Mouse (Mus musculus) telencephalon, adult 2 months (tissue): ENCODE measurements around the gene N4bp1.

Experiments used
- DNase-seq: peaks from one replicate; pipeline ENCODE4 v3.0.0-alpha.2; 2011; ENCODE audit warnings: low read depth, low spot score

The N4bp1 gene

GRCm38 (mm10) chr8:86854686-86855085 lies 30.4 kb downstream of the N4bp1 start:
- no peak for DNase-seq

DNA sequence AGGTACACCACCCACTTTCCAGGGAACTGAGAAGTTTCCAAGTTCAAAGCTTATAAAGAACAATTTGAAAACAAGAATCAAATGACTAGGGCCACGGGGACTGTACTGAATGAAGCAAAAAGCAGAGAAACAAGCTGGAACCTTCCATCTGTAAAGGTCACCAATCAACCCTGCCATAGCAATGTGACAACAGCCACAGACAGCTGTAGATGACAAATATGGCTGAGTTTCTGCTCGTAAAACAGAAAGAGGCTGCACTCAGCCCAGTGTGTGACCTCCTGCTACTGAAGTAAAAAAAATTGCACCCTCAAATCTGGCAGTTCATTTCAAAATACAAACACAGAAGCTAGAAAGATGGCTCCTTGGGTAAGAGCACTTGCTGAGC lies 31.1 kb downstream of the N4bp1 start:
- no peak for DNase-seq

- DNase-seq, result no peak
Measured at GRCm38 (mm10) chr8:86853266-86853988, 31.6 kb downstream of the N4bp1 start.

- DNase-seq, result no peak
Measured at GRCm38 (mm10) chr8:86852491-86852890, 32.6 kb downstream of the N4bp1 start.

DNA sequence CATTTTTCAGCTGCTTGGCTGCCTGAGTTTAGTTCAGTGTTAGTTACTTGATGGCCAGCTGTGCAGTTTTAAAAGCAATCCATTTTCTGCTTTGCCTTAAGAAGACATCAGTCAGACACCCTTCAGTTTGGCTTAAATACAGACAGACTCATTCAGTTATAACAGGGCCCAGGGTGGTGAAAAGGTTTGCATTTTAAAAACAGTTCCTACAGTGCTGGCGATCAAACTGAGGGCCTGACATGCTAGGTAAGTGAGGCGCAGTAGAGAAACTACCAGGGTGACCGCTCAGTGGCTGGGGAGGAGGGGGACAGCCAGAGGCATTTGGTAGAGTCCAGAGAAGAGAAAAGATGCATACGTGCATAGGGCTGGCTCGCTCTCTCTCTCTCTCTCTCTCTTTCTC lies 36.2 kb downstream of the N4bp1 start:
- no peak for DNase-seq

DNA sequence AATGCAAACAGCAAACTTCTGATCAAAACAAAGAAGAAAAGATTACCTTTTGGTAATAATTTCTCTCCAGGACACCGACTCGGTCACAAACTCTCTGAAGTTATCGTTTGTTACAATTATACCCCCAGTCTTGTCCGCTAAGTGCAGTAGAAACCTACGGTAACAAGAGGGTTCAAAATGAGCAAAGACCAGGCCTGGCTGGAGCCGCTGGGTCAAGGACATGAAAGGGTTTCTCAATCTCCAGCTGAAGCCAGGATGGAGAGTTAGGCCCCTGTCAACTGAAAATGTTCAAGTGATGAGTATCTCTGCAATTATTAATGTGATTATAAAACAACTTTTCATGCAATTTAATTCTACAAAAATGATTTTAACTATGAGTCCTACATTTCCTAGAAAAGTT lies 36.7 kb downstream of the N4bp1 start:
- no peak for DNase-seq

DNA sequence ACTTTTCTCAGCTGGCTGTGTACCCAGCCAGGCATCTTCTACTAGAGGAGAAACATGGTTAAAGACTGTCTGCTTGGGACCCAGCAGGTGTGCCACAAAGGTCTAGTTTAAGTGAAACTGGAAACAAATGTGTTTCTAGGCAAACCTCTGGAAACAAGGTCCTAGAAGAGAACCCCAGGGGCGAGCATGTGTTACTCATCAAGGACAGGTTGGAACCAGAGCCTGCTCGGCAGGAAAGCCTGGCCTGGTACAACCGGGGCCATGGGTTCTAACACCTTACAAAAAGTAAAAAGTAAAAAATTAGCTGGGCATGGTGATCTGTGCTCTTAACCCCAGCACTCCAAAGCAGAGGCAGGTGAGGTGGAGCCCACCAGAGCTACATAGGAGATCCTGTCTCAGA lies 38.0 kb downstream of the N4bp1 start:
- no peak for DNase-seq

GRCm38 (mm10) chr8:86845875-86846274 lies 39.2 kb downstream of the N4bp1 start:
- DNase-seq, result no peak

DNA sequence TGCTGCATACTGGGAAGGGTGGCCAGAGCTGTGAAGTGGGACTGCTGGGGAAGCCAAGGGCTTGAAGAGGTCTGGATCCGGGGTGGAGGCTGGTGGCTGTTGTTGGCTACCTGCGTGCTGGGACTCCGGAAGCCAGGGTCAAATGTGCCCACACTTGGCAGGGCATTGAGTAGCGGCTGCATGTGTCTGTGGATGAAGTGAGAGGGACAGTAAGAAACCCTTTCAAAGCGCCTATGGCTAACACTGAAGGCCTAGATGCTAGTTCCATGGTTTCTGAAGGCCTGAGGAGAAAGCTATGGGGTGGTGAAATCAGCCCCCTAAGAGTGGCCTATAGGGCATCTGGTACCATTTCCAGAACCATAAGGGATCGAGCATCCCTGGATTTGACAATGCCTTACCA lies 40.2 kb downstream of the N4bp1 start:
- no peak for DNase-seq

GRCm38 (mm10) chr8:86843896-86844295 lies 41.2 kb downstream of the N4bp1 start:
- no peak for DNase-seq

DNA sequence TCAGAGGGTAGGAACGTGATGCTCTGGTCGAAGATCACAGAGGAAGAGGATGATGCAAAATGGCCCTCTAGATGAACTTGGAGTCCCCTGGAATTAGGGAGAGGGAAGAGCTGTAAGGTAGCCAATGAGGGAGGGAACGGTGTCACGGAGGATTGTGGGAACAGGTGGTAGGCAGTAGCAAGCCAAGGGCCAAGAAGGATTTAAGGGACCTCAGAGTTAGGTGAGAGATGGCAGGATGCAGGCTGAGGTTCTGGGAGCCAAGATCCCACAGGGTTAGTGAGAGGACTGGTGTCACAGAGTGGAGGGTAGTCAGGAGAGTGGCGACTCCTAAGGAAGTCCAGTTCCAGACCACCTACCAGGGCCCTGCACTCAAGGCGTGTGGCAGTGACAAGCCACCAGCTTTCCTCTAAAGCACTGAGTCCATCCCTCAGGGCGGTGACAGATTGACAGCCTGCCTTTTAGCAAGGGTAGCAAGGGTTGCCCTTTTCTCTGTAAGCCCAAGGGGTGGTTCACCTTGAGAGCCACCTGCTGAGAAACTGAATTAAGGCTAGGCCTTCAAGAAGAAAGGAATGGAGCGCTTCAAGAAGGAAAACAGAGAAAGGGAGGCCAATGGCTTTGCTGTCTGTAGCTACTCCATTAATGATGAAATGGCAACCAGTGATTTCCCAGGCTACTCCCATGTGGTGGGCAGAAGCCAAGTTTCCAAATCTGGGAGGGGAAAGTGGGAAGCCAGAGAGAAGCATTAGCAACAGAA lies 43.3 kb downstream of the N4bp1 start:
- no peak for DNase-seq

DNA sequence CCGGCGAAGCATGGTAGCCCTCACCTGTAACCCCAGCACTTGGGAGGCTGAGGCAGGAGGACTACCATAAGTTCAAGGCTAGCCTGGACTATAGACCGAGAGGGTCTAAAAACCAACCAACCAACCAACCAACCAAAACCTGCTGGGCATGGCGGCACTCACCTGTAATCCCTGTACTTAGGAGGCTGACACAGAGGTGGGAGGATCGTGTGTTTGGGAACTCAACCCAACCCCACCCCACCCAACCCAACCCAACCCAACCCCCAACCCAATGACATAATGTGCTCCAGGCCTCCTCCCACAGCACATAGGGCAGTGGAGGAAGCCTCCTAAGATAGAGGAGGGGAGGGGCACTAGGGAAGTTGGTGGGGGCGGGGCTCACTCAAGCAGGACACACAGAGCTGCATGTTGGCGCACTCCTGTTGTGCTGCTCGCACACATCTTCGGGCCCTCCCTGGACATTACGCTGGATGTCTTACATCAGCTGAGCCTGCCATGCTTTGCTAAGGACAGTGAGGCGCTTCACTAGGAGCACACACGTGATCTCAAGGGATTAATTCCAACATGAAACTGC lies 44.9 kb downstream of the N4bp1 start:
- no peak for DNase-seq

- no peak for DNase-seq
Measured at GRCm38 (mm10) chr8:86838707-86839438, 46.2 kb downstream of the N4bp1 start.

GRCm38 (mm10) chr8:86837234-86837633 lies 47.8 kb downstream of the N4bp1 start:
- no peak for DNase-seq

- DNase-seq, result no peak
Measured at GRCm38 (mm10) chr8:86835881-86836280, 49.2 kb downstream of the N4bp1 start.

DNA sequence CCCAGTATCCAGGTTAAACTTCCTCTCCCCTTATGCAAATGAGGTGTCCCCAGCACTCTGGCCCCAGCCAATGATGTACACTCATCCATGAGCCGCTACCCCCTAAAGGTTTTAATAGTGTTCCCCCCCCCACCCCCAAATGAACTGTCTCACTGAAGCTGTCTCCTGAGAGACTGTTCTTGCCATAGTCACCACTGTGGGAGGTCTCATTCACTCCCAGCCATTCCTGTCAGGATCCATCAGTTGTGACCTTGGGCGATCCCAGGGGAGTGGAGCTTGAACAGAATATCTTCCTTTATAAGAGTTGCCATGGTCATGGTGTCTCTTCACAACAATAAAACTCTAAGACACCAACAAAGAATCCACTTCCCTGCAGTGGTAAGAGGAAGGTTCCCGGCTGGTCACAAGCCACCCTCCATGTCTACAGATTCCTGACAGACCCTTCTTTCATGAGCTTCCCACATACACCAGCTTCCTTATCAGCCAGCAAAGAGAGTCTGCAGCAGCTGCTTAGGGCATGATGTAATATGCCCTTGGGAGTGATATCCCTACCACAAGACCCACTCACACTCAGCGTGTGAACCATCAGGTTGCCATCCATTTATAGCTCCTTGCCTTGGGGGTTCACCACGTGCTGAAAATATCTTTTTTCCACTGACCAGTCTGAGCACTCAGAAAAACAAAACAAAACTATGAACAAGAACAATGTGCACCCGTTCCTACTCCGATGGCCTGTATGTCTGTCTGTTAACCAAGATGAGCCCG lies 50.4 kb downstream of the N4bp1 start:
- no peak for DNase-seq

DNA sequence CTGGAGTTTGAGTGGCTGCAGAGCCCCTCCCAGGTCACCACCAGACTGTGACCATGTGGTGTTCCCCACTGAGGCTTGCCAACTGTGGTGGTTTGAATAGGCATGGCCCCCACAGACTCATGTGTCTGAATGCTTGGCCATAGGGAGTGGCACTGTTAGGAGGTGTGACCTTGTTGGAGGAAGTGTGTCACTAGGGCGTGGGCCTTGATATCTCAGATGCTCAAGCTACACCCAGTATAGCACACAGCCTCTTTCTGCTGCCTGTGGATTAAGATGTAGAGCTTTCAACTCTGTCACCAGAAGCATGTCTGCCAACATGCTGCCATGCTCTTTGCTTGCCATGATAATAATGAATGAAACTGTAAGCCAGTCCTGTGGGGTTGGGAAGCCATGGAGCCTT lies 51.1 kb downstream of the N4bp1 start:
- DNase-seq, result no peak

DNA sequence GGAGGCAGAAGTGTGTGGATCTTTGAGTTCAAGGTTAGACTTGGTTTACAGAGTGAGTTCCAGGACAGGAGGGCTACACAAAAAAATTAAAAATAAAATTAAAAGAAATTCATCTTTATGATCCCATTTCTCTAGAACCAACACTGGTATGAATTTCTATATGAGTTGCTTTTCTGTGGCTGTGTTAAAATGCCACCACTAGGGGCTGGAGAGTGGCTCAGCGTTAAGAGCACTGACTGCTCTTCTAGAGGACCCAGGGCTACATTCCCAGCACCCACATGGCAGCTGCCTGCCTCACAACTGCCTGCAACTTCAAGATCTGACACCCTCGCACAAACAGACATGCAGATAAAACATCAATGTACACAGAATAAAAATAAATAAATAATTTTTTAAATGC lies 56.1 kb downstream of the N4bp1 start:
- DNase-seq, result no peak

- no peak for DNase-seq
Measured at GRCm38 (mm10) chr8:86827199-86827598, 57.9 kb downstream of the N4bp1 start.

- DNase-seq, result no peak
Measured at GRCm38 (mm10) chr8:86826538-86826937, 58.5 kb downstream of the N4bp1 start.

DNA sequence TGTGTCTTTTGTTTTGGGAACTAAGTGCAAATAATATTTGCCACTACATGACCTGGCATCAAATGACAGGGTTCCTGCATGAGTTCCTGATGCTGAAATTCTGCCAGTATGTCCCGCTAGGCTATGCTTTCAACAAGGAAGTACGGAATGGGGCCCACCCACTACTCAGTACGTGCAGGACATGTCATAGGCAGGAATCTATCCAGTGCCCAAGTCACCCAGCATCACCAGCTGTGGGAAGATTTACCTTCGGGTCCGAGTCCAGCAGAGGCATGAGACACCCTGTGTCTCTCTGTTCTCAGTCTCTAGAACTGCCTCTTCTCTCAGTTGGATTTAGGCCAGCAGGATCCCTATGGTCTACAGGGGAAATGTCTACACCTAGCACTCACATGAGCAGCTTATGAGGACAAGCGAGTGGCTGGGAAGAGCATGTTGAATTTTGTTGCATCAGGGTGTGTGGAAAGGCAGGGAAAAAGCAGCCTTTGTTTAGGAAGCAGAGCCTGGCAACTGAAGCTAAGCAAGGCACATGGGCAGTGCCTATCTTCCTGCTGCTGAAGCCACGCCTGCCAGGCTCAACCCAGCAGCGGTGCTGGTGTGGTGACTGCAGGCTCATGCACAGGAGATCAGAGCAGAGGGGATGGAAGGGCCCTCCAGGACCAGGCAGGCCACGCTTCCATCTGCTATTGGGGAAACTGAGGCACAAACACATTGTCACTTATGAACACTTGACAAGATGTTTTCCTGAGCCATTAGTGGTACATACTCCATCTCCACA lies 59.2 kb downstream of the N4bp1 start:
- DNase-seq, result no peak
